Mouse (Mus musculus): ENCODE results near the gene Olfr323.

DNA sequence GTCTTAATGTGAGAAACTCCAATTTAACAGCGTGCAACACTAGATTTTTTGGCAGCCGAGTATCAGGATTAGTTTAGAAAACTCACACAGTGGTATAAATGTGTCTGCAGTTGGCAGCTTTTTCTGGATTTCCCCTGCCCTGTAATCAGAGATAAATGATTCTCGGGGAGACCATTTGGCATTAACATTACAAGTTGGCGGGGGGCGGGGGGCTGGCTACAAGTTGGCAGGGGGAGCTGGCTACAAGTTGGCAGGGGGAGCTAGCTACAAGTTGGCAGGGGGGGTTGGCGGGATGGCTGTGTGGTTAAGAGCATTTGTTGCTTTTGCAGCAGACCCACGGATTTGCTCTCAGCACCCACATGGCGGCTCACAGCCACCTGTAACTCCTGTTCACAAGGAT lies 51.7 kb downstream of the Olfr323 start:
- TF ChIP-seq POLR2A (IDR thresholded peaks at IDR 0.05; ENCODE audit: control insufficient read depth, low read depth, low read length) (no peak), CTCF (IDR thresholded peaks at IDR 0.05; ENCODE audit: control insufficient read depth, insufficient read depth, insufficient replicate concordance, low read depth, low read length) (no peak)
